In the genomic region with DNA sequence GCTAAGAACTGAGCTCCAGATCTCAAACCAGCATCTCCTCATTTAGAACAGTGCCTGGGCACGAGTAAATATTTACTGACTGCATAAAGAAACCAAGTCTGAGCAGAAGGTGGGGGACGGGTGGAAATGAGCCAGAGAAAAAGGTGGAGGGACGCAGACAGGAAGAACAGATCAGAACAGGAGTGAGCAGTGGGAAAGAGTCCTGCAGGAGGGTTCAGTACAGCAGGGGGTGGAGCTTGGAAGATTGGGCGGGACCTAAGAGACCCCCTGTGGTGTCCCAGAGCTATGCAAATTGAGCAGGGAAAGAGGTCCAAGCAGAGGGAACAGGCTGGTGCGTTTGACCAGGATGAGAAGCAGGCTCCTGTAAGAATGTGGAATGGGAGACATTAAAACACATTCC, we compare ENCODE assay signal across 9 mouse cellular contexts. TPM values are rescaled to one million over a fixed set of nuclear protein-coding genes. Genes with fewer than 3 reads are reported as not detected.
DNase-seq lines count a peak whose midpoint lies in the region; ATAC-seq and TF ChIP-seq lines count a peak whose summit lies in the region.
"Had no signal": no experiment of that assay in that cellular context is flagged by ENCODE, and none has a peak within 500 bp of the region (broad histone marks: within the 10 kb centered on the region; RNA-seq: fewer than 3 reads in every experiment).

No protein-coding gene starts in this region.

- TF ChIP-seq CTCF in kidney, adult 2 months (conservative IDR thresholded peaks at IDR 0.05; ENCODE audit: insufficient read depth, insufficient read length, low read depth, low read length), result no peak

- TF ChIP-seq POLR2A in kidney, adult 2 months (IDR thresholded peaks at IDR 0.05; ENCODE audit: low read depth, low read length), result no peak

- no peaks in the 10 kb centered on the region for H3K36me3 ChIP-seq in kidney, adult 2 months (ENCODE audit: control insufficient read depth, insufficient read depth, low read length)
- no peaks in the 10 kb centered on the region for H3K36me3 ChIP-seq in embryonic facial prominence, embryonic 11.5 days (replicated peaks; ENCODE audit: control insufficient read depth, insufficient read depth, low read depth, low read length)
- H3K36me3 ChIP-seq in intestine, embryonic 15.5 days, result no peaks in the 10 kb centered on the region
- no peaks in the 10 kb centered on the region for H3K36me3 ChIP-seq in midbrain, embryonic 16.5 days (ENCODE audit: control insufficient read depth, insufficient read depth, low read length)
- H3K36me3 ChIP-seq: G1E had no signal

- H3K27me3 ChIP-seq in kidney, adult 2 months (replicated peaks; ENCODE audit: control insufficient read depth, insufficient read depth, low read length), result no peaks in the 10 kb centered on the region
- H3K27me3 ChIP-seq in embryonic facial prominence, embryonic 11.5 days (ENCODE audit: control insufficient read depth, insufficient read depth, low read length), result peaks cover 2% of the 10 kb centered on the region; the same call in 1 of the 2 replicates
- peaks cover 27% of the 10 kb centered on the region for H3K27me3 ChIP-seq in intestine, embryonic 15.5 days (replicated peaks)
- H3K27me3 ChIP-seq in midbrain, embryonic 16.5 days (ENCODE audit: control insufficient read depth, insufficient read depth, low read depth, low read length), result no peaks in the 10 kb centered on the region

- H3K9me3 ChIP-seq in embryonic facial prominence, embryonic 11.5 days (replicated peaks; ENCODE audit: control insufficient read depth, low read length), result no peaks in the 10 kb centered on the region
- H3K9me3 ChIP-seq in intestine, embryonic 15.5 days, result no peaks in the 10 kb centered on the region
- no peaks in the 10 kb centered on the region for H3K9me3 ChIP-seq in midbrain, embryonic 16.5 days (replicated peaks; ENCODE audit: control insufficient read depth, low read length, poor library complexity, severe bottlenecking)

- 8% methylated on average over 5 of the region's 5 CpGs for WGBS in kidney, adult 2 months
- 12% methylated on average over 5 of the region's 5 CpGs for WGBS in embryonic facial prominence, embryonic 11.5 days
- WGBS in intestine, embryonic 15.5 days, result 6% methylated on average over 5 of the region's 5 CpGs
- 22% methylated on average over 5 of the region's 5 CpGs for WGBS in midbrain, embryonic 16.5 days

- no peak overlapping the region for H3K27ac ChIP-seq in kidney, adult 2 months (ENCODE audit: insufficient read depth, low read depth, low read length)
- H3K27ac ChIP-seq in embryonic facial prominence, embryonic 11.5 days (replicated peaks; ENCODE audit: low read depth, low read length), result no peak overlapping the region
- H3K27ac ChIP-seq in intestine, embryonic 15.5 days, result no peak overlapping the region
- no peak overlapping the region for H3K27ac ChIP-seq in midbrain, embryonic 16.5 days (ENCODE audit: low read length)

- no peaks in the 10 kb centered on the region for H3K4me1 ChIP-seq in kidney, adult 2 months (ENCODE audit: control insufficient read depth, insufficient read depth, low read length)
- no peaks in the 10 kb centered on the region for H3K4me1 ChIP-seq in embryonic facial prominence, embryonic 11.5 days (ENCODE audit: control insufficient read depth, insufficient read depth, low read length)
- H3K4me1 ChIP-seq in intestine, embryonic 15.5 days (replicated peaks), result no peaks in the 10 kb centered on the region; the same call in 1 of the 2 replicates
- peaks cover 16% of the 10 kb centered on the region for H3K4me1 ChIP-seq in midbrain, embryonic 16.5 days (ENCODE audit: control insufficient read depth, insufficient read depth, low read length)

- ATAC-seq in embryonic facial prominence, embryonic 11.5 days (replicated peaks; ENCODE audit: insufficient number of reproducible peaks, low FRiP score, low TSS enrichment, low read depth), result 0 out of 2 replicates have a peak, but pooled peaks have one; percentile 4
- ATAC-seq in intestine, embryonic 15.5 days, result peak; percentile 55; the same call in 1 of the 2 replicates
- ATAC-seq in midbrain, embryonic 16.5 days, result no peak

- DNase-seq in kidney, adult 9 months, result peak; percentile 14
- DNase-seq in kidney, adult 2 months, result no peak
- peak; percentile 36 for DNase-seq in embryonic facial prominence, embryonic 11.5 days (ENCODE audit: low spot score)
- no peak for DNase-seq in layer of hippocampus, postnatal 36 days
- DNase-seq in ovary, adult 18-20 months (ENCODE audit: low spot score), result no peak
- DNase-seq in yolk sac, embryonic 10.5 days (ENCODE audit: low spot score), result no peak

- no peak overlapping the region for H3K9ac ChIP-seq in embryonic facial prominence, embryonic 11.5 days (replicated peaks; ENCODE audit: low read length)
- H3K9ac ChIP-seq in intestine, embryonic 15.5 days, result no peak overlapping the region
- H3K9ac ChIP-seq in midbrain, embryonic 16.5 days (ENCODE audit: low read depth, low read length), result no peak overlapping the region

- peak overlapping the region; percentile 32 for H3K4me2 ChIP-seq in embryonic facial prominence, embryonic 11.5 days (ENCODE audit: low read depth, low read length)
- peak overlapping the region; percentile 59 for H3K4me2 ChIP-seq in intestine, embryonic 15.5 days (replicated peaks)
- peak overlapping the region; percentile 26 for H3K4me2 ChIP-seq in midbrain, embryonic 16.5 days (ENCODE audit: low read length)

- no peak overlapping the region for H3K4me3 ChIP-seq in kidney, adult 2 months (ENCODE audit: insufficient read depth, low read depth, low read length)
- H3K4me3 ChIP-seq in embryonic facial prominence, embryonic 11.5 days (ENCODE audit: low read depth, low read length), result no peak overlapping the region
- H3K4me3 ChIP-seq in intestine, embryonic 15.5 days (replicated peaks), result no peak overlapping the region
- H3K4me3 ChIP-seq in midbrain, embryonic 16.5 days (ENCODE audit: low read depth, low read length), result no peak overlapping the region; the same call in 1 of the 2 replicates

RNA-seq across cellular contexts. Expression of a gene that starts 37.1 kb away (rescaled TPM):
- 39.9 and 46.7 TPM in 2 replicates for polyA plus RNA-seq in kidney, adult 2 months (2012; rRNA removed)
- polyA plus RNA-seq in embryonic facial prominence, embryonic 11.5 days (2014; fragmentation: Nextera tagmentation; extraction: Ambion mirVana), result 0.08 and 0.10 TPM in 2 replicates
- 0.25 and 0.37 TPM in 2 replicates for polyA plus RNA-seq in intestine, embryonic 15.5 days (2015; fragmentation: Nextera tagmentation; extraction: Ambion mirVana)
- 0.34 and 0.39 TPM in 2 replicates for polyA plus RNA-seq in midbrain, embryonic 16.5 days (2015; fragmentation: Nextera tagmentation; extraction: Ambion mirVana)
- 1 to 10 TPM; 8.7 to 9.9 TPM for total RNA-seq in layer of hippocampus, postnatal 36 days (2021)
- polyA plus RNA-seq: G1E had no signal

Comparison
In these comparisons a context has a peak if more than half of its experiments do, and no peak if none do; other contexts are left out.
1. DNase-seq: peak in kidney, adult 9 months (single experiment) and embryonic facial prominence, embryonic 11.5 days (single experiment); none in kidney, adult 2 months (single experiment), layer of hippocampus, postnatal 36 days (0 of 2), ovary, adult 18-20 months (single experiment) and yolk sac, embryonic 10.5 days (single experiment).
2. RNA of a gene that starts 37.1 kb away (polyA plus RNA-seq): 39.9 to 46.7 TPM in kidney, adult 2 months; 0.34 to 0.39 TPM in midbrain, embryonic 16.5 days, 0.25 to 0.37 TPM in intestine, embryonic 15.5 days and 0.08 to 0.10 TPM in embryonic facial prominence, embryonic 11.5 days; every median in the first group is over 10 times any median in the second.
3. Peak in every context shown above with its lines, with median percentiles within 50 percentile points of each other: H3K4me2 ChIP-seq.